Mouse (Mus musculus): ENCODE data around the gene Zfp689.
"Not testable (repeated sequence)": the region's sequence is repeated elsewhere in the genome, so short reads cannot be mapped to it uniquely, and the experiment has no call there.

The Zfp689 gene

GRCm38 (mm10) chr7:127448521-127449300 is at the start of gene Zfp689:
TSS of gene Zfp689 (minus strand) at chr7:127449158.
- DNase-seq (ENCODE audit: extremely low spot score, low spot score): peak; percentile 93

- DNase-seq (ENCODE audit: extremely low spot score, low spot score): no peak
These were observed 49.4 kb upstream of the Zfp689 start for GRCm38 (mm10) chr7:127498407-127498806.

- no peak for DNase-seq (ENCODE audit: extremely low spot score, low spot score)
These were observed 48.4 kb upstream of the Zfp689 start for GRCm38 (mm10) chr7:127497382-127497781.

- DNase-seq (ENCODE audit: extremely low spot score, low spot score): no peak
These were observed 45.7 kb upstream of the Zfp689 start for GRCm38 (mm10) chr7:127494648-127495047.

- DNase-seq (ENCODE audit: extremely low spot score, low spot score): no peak
These were observed 42.9 kb upstream of the Zfp689 start for GRCm38 (mm10) chr7:127491846-127492245.

GRCm38 (mm10) chr7:127489982-127490381 is 41.0 kb upstream of the Zfp689 start:
- no peak for DNase-seq (ENCODE audit: extremely low spot score, low spot score)

- DNase-seq (ENCODE audit: extremely low spot score, low spot score): not testable (repeated sequence)
These were observed 39.4 kb upstream of the Zfp689 start for GRCm38 (mm10) chr7:127488364-127488763.

- no peak for DNase-seq (ENCODE audit: extremely low spot score, low spot score)
These were observed 36.5 kb upstream of the Zfp689 start for GRCm38 (mm10) chr7:127485416-127485815.

- no peak for DNase-seq (ENCODE audit: extremely low spot score, low spot score)
These were observed 31.4 kb upstream of the Zfp689 start for GRCm38 (mm10) chr7:127480321-127480720.

GRCm38 (mm10) chr7:127479318-127480225 is 30.6 kb upstream of the Zfp689 start:
- no peak for DNase-seq (ENCODE audit: extremely low spot score, low spot score)

GRCm38 (mm10) chr7:127478635-127479317 is 29.8 kb upstream of the Zfp689 start, which contains the start of gene Fbrs:
TSS of gene Fbrs (plus strand) at chr7:127479199.
- DNase-seq (ENCODE audit: extremely low spot score, low spot score): peak; percentile 91

- peak; percentile 99 for DNase-seq (ENCODE audit: extremely low spot score, low spot score)
These were observed 29.0 kb upstream of the Zfp689 start for GRCm38 (mm10) chr7:127477687-127478634.

GRCm38 (mm10) chr7:127476855-127477254 is 27.9 kb upstream of the Zfp689 start:
- DNase-seq (ENCODE audit: extremely low spot score, low spot score): no peak

- no peak for DNase-seq (ENCODE audit: extremely low spot score, low spot score)
These were observed 27.4 kb upstream of the Zfp689 start for GRCm38 (mm10) chr7:127476336-127476735.

GRCm38 (mm10) chr7:127475186-127475740 is 26.3 kb upstream of the Zfp689 start:
- no peak for DNase-seq (ENCODE audit: extremely low spot score, low spot score)

- DNase-seq (ENCODE audit: extremely low spot score, low spot score): no peak
These were observed 25.6 kb upstream of the Zfp689 start for GRCm38 (mm10) chr7:127474378-127475070.

- no peak for DNase-seq (ENCODE audit: extremely low spot score, low spot score)
These were observed 24.7 kb upstream of the Zfp689 start for GRCm38 (mm10) chr7:127473705-127474104.

- no peak for DNase-seq (ENCODE audit: extremely low spot score, low spot score)
These were observed 23.1 kb upstream of the Zfp689 start for GRCm38 (mm10) chr7:127472060-127472459.

GRCm38 (mm10) chr7:127471646-127472010 is 22.7 kb upstream of the Zfp689 start:
- DNase-seq (ENCODE audit: extremely low spot score, low spot score): peak; percentile 73

Data from neural tube, embryonic 10.5 days (tissue).